Mouse (Mus musculus) thymus, postnatal 10 days (tissue): Measurements from ENCODE around the gene Edil3.

Experiments
- DNase-seq, 2 experiments: peaks; one replicate each; pipeline ENCODE4 v3.0.0; 2021; ENCODE audit warnings: low spot score in 2 of 2

The Edil3 gene

GRCm38 (mm10) chr13:89253990-89254642 lies 432.8 kb downstream of the Edil3 start:
- DNase-seq, result no peak

- DNase-seq, result no peak
Observed at GRCm38 (mm10) chr13:89256906-89257305, 435.6 kb downstream of the Edil3 start.

- DNase-seq, result no peak
Observed at GRCm38 (mm10) chr13:89286696-89287305, 465.5 kb downstream of the Edil3 start.

GRCm38 (mm10) chr13:89288201-89288600 lies 466.9 kb downstream of the Edil3 start:
- no peak for DNase-seq

- DNase-seq, result no peak
Observed at GRCm38 (mm10) chr13:89321155-89321554, 499.9 kb downstream of the Edil3 start.

GRCm38 (mm10) chr13:89324282-89324681 lies 503.0 kb downstream of the Edil3 start:
- no peak for DNase-seq

- no peak for DNase-seq
Observed at GRCm38 (mm10) chr13:89334494-89334893, 513.2 kb downstream of the Edil3 start.

GRCm38 (mm10) chr13:89335908-89336579 lies 514.8 kb downstream of the Edil3 start:
- no peak for DNase-seq

- DNase-seq, result no peak
Observed at GRCm38 (mm10) chr13:89339055-89339454, 517.8 kb downstream of the Edil3 start.

GRCm38 (mm10) chr13:89339776-89340175 lies 518.5 kb downstream of the Edil3 start:
- DNase-seq, result no peak

GRCm38 (mm10) chr13:89355234-89355633 lies 534.0 kb downstream of the Edil3 start:
- no peak for DNase-seq

- no peak for DNase-seq
Observed at GRCm38 (mm10) chr13:89358407-89358806, 537.1 kb downstream of the Edil3 start.

GRCm38 (mm10) chr13:89362274-89362673 lies 541.0 kb downstream of the Edil3 start:
- DNase-seq, result no peak

- DNase-seq, result no peak
Observed at GRCm38 (mm10) chr13:89371253-89371652, 550.0 kb downstream of the Edil3 start.

GRCm38 (mm10) chr13:89371656-89372240 lies 550.5 kb downstream of the Edil3 start:
- no peak for DNase-seq
